Mouse (Mus musculus) bone marrow macrophage, adult 2 months (primary cell): ENCODE data around the gene Hs2st1.

Experiments used
- CTCF ChIP-seq: IDR thresholded peaks from 2 replicates; pipeline ENCODE4 v1.5.1; 2012; ENCODE audit warnings: low read depth, mild to moderate bottlenecking, low read length, moderate library complexity
- POLR2A ChIP-seq: IDR thresholded peaks from 2 replicates; pipeline ENCODE4 v1.6.1; 2012; ENCODE audit warnings: mild to moderate bottlenecking, low read depth, low read length, borderline replicate concordance

- TF ChIP-seq POLR2A, result no peak
- TF ChIP-seq CTCF, result no peak
Measured at GRCm38 (mm10) chr3:144400870-144401269, 169.1 kb downstream of the Hs2st1 start.
